Mouse (Mus musculus) cortical plate, adult 2 months (tissue): ENCODE data around the gene Shank3.

Source experiments
- CTCF ChIP-seq: fragments of 200-500 bp; IDR thresholded peaks from 2 replicates; pipeline ENCODE4 v1.5.1; 2011; ENCODE audit warnings: mild to moderate bottlenecking, control low read depth, low read length; ENCODE audit not compliant: insufficient read depth; ENCODE audit errors: extremely low read depth
- POLR2A ChIP-seq: fragments of 200-500 bp; IDR thresholded peaks from 2 replicates; pipeline ENCODE4 v1.6.1; 2011; ENCODE audit warnings: mild to moderate bottlenecking, low read length, control low read depth; ENCODE audit not compliant: insufficient read depth; ENCODE audit errors: extremely low read depth

DNA sequence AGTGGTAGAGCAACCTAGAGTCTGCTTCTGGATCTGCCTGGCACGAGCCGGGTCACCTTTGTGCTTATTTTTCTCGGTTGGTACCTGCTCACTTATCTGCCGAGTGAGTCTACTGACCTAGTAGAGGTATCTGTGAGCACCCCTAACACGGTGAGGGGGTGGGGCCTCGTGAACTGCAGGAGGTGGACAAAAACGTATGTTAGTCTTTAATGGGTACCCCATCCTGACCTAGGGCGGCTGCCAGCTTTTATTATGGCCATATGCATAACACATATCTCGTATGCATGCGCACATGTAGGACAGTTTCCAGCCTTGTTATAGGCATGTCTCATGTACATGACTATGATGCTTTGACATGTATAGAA is 34.4 kb downstream of the Shank3 start:
- TF ChIP-seq CTCF (no peak), POLR2A (no peak)
